Mouse (Mus musculus) brain, adult 10 weeks (tissue): ENCODE measurements around the gene AA467197. TPM values are rescaled to one million over a fixed set of nuclear protein-coding genes. Genes with fewer than 3 reads are reported as not detected.

Experiments
- polyA plus RNA-seq: library from polyadenylated mRNA; stranded (reverse); fragments of 350-450 nt; fragmentation: Illumina TruSeq; extraction: RNeasy Lipid Tissue Mini Kit (QIAGEN cat#74804); gene quantifications from one replicate; pipeline ENCODE4 v1.2.3, GENCODE M21; 2015; ENCODE audit warnings: low read depth, low replicate concordance

Gene AA467197
- polyA plus RNA-seq = 2.0 TPM

DNA sequence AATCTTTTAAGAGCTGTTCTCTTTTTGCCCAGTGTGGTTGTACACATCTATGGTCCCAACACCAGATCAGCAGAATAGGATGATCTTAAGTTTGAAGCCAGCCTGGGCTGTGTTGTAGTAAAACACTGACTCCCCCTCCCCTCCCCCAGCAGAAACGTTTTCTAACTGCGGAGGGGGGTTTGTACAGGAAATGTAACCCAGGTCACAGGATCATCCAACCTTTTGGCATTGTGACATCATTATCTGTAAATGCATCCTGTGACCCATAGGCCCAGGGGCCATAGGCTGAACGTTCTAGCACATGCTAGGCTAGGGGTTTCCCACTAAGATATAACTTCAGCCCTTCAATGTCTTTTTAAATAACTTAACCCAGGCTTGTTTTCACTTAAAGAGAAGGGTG, at the start of gene AA467197:
Gene AA467197 (plus strand): TSS at position 301 of the 400 bp plus-strand sequence.

DNA sequence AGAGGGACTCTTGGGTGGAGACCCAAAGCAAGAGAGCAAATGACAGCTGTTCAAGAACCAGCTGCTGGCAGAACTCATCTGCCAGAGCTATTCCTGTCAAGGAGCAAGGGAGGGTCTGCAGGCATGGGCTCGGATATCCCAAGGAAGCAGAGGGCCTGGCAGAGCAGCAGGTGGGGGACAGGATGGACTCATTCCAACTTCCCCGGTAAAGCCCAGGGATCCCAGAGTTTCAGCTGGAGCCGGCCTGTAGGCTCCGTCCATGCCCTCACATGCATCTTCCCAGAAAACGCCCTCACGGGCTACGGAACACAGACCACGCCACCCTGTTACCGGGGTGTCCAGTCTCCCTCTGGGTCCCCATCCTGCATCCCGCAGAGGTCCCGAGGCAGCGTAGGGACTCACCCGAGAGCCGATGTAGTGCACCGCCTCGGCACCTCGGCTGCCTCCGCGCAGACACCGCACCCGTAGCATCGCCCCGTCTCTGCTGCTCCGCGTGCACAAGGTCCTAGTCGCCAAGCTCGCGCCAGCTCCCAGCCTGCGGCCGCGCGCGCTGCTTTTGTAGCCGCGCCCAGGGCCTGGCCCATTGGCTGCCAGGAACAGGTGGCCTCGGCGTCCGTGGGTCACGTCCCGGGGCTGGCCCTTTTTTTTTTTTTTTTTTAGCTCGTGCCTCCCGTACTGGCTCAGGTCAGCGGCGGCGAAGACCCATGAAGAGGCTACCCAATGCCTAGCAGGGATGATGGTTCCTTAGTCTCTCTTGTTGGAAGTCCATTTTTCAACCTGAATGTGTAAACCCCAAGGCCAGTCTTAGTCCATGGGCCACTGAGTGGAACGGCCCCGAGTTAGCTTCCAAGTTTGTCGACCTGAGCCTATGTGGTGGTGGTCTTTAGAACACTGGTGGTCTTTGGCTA, 25.8 kb upstream of the AA467197 start, which contains the start of gene Gatm:
Gene Gatm (minus strand): TSS at position 558 of the 908 bp plus-strand sequence.

Other genes starting within 250 kb of the AA467197 start
- 0.15 TPM for gene Slc28a2, start 210.5 kb upstream of the AA467197 start, polyA plus RNA-seq
- gene Gm14085, start 152.0 kb upstream of the AA467197 start, polyA plus RNA-seq = not detected
- 175 TPM for gene Gatm, start 25.7 kb upstream of the AA467197 start, polyA plus RNA-seq
- 48.4 TPM for gene Slc30a4, start 65.7 kb downstream of the AA467197 start, polyA plus RNA-seq
- 37.2 TPM for gene Bloc1s6, start 101.5 kb downstream of the AA467197 start, polyA plus RNA-seq
- gene Sqor, start 128.3 kb downstream of the AA467197 start, polyA plus RNA-seq = 8.8 TPM